ENCODE assay signal across 8 mouse cellular contexts in genomic region chr5:93101371-93101791, GRCm38 (mm10). TPM values are rescaled to one million over a fixed set of nuclear protein-coding genes. Genes with fewer than 3 reads are reported as not detected.
DNase-seq lines count a peak whose midpoint lies in the region; ATAC-seq and TF ChIP-seq lines count a peak whose summit lies in the region.
"Had no signal": no experiment of that assay in that cellular context is flagged by ENCODE, and none has a peak within 500 bp of the region (broad histone marks: within the 10 kb centered on the region; RNA-seq: fewer than 3 reads in every experiment).

No protein-coding gene starts in this region.

- no peaks in the 10 kb centered on the region for H3K27me3 ChIP-seq in neural tube, embryonic 13.5 days
- H3K27me3 ChIP-seq in neural tube, embryonic 15.5 days (replicated peaks), result no peaks in the 10 kb centered on the region
- H3K27me3 ChIP-seq in heart, embryonic 15.5 days, result no peaks in the 10 kb centered on the region
- H3K27me3 ChIP-seq in thymus, adult 2 months (ENCODE audit: control insufficient read depth, insufficient read depth, low read length), result no peaks in the 10 kb centered on the region
- no peaks in the 10 kb centered on the region for H3K27me3 ChIP-seq in forebrain, embryonic 14.5 days (replicated peaks; ENCODE audit: control insufficient read depth, insufficient read depth, low read length)

- WGBS in neural tube, embryonic 13.5 days, result 26% methylated on average over 8 of the region's 8 CpGs
- 17% methylated on average over 8 of the region's 8 CpGs for WGBS in neural tube, embryonic 15.5 days
- WGBS in heart, embryonic 15.5 days, result 51% methylated on average over 8 of the region's 8 CpGs
- WGBS in thymus, adult 2 months, result 91% methylated on average over 8 of the region's 8 CpGs
- WGBS in forebrain, embryonic 14.5 days, result 78% methylated on average over 8 of the region's 8 CpGs

- peaks cover 52% of the 10 kb centered on the region for H3K4me1 ChIP-seq in neural tube, embryonic 13.5 days (replicated peaks)
- H3K4me1 ChIP-seq in neural tube, embryonic 15.5 days, result peaks cover 38% of the 10 kb centered on the region
- peaks cover 44% of the 10 kb centered on the region for H3K4me1 ChIP-seq in heart, embryonic 15.5 days (replicated peaks)
- H3K4me1 ChIP-seq in thymus, adult 2 months (replicated peaks; ENCODE audit: control insufficient read depth, insufficient read depth, low read length), result no peaks in the 10 kb centered on the region
- H3K4me1 ChIP-seq in forebrain, embryonic 14.5 days (ENCODE audit: control insufficient read depth, insufficient read depth, low read length), result peaks cover 16% of the 10 kb centered on the region

- no peaks in the 10 kb centered on the region; the same call in 1 of the 2 replicates for H3K36me3 ChIP-seq in neural tube, embryonic 13.5 days
- no peaks in the 10 kb centered on the region for H3K36me3 ChIP-seq in neural tube, embryonic 15.5 days
- no peaks in the 10 kb centered on the region for H3K36me3 ChIP-seq in heart, embryonic 15.5 days
- no peaks in the 10 kb centered on the region for H3K36me3 ChIP-seq in thymus, adult 2 months (ENCODE audit: control insufficient read depth, insufficient read depth, low read length)
- no peaks in the 10 kb centered on the region for H3K36me3 ChIP-seq in forebrain, embryonic 14.5 days (ENCODE audit: control insufficient read depth, insufficient read depth, low read length)

- H3K4me3 ChIP-seq in neural tube, embryonic 13.5 days, result no peak overlapping the region
- no peak overlapping the region for H3K4me3 ChIP-seq in neural tube, embryonic 15.5 days (replicated peaks)
- no peak overlapping the region for H3K4me3 ChIP-seq in heart, embryonic 15.5 days
- H3K4me3 ChIP-seq in thymus, adult 2 months (ENCODE audit: control insufficient read depth, insufficient read depth, low read length), result no peak overlapping the region
- no peak overlapping the region for H3K4me3 ChIP-seq in forebrain, embryonic 14.5 days (ENCODE audit: low read depth, low read length)
- H3K4me3 ChIP-seq: erythroblast, embryonic 14.5 days had no signal

- peak overlapping the region; percentile 3; the same call in 1 of the 2 replicates for H3K27ac ChIP-seq in neural tube, embryonic 13.5 days (replicated peaks)
- no peak overlapping the region for H3K27ac ChIP-seq in neural tube, embryonic 15.5 days (replicated peaks)
- peak overlapping the region; percentile 40 for H3K27ac ChIP-seq in heart, embryonic 15.5 days
- H3K27ac ChIP-seq in thymus, adult 2 months (ENCODE audit: control insufficient read depth, insufficient read depth, low read length), result no peak overlapping the region
- H3K27ac ChIP-seq in forebrain, embryonic 14.5 days (ENCODE audit: low read depth, low read length), result no peak overlapping the region

- no peak for ATAC-seq in neural tube, embryonic 13.5 days (ENCODE audit: low read depth)
- no peak for ATAC-seq in neural tube, embryonic 15.5 days (ENCODE audit: low FRiP score)
- ATAC-seq in heart, embryonic 15.5 days (replicated peaks; ENCODE audit: insufficient number of reproducible peaks, insufficient read depth, low FRiP score, low read depth), result peak; percentile 80
- ATAC-seq in CD4-positive, CD25-positive, alpha-beta regulatory T cell, adult 4 months, result no peak
- no peak for ATAC-seq in forebrain, embryonic 14.5 days

- no peaks in the 10 kb centered on the region for H3K9me3 ChIP-seq in neural tube, embryonic 13.5 days
- H3K9me3 ChIP-seq in neural tube, embryonic 15.5 days (replicated peaks), result no peaks in the 10 kb centered on the region
- no peaks in the 10 kb centered on the region for H3K9me3 ChIP-seq in heart, embryonic 15.5 days (replicated peaks)
- H3K9me3 ChIP-seq in forebrain, embryonic 14.5 days (replicated peaks; ENCODE audit: control insufficient read depth, low read length), result no peaks in the 10 kb centered on the region

- peak; percentile 81 for DNase-seq in kidney, postnatal 10 days
- no peak for DNase-seq in thymus, adult 2 months
- no peak for DNase-seq in forebrain, embryonic 14.5 days (ENCODE audit: low spot score)

- no peak overlapping the region for H3K9ac ChIP-seq in neural tube, embryonic 13.5 days
- H3K9ac ChIP-seq in neural tube, embryonic 15.5 days (replicated peaks), result no peak overlapping the region
- H3K9ac ChIP-seq in heart, embryonic 15.5 days, result no peak overlapping the region
- no peak overlapping the region for H3K9ac ChIP-seq in forebrain, embryonic 14.5 days (ENCODE audit: low read length)

- H3K4me2 ChIP-seq in neural tube, embryonic 13.5 days, result no peak overlapping the region
- H3K4me2 ChIP-seq in neural tube, embryonic 15.5 days, result no peak overlapping the region
- H3K4me2 ChIP-seq in heart, embryonic 15.5 days, result no peak overlapping the region
- no peak overlapping the region for H3K4me2 ChIP-seq in forebrain, embryonic 14.5 days (ENCODE audit: low read length)

- TF ChIP-seq POLR2A in thymus, adult 2 months (IDR thresholded peaks at IDR 0.05; ENCODE audit: control insufficient read depth, extremely low read depth, insufficient read depth, low read length, poor library complexity), result no peak

- no peak for TF ChIP-seq CTCF in thymus, adult 2 months (IDR thresholded peaks at IDR 0.05; ENCODE audit: borderline replicate concordance, control insufficient read depth, extremely low read depth, insufficient read depth, low read length, poor library complexity)

RNA-seq across cellular contexts. Expression of gene Sept11, which starts 8.1 kb away (rescaled TPM):
- 156 and 189 TPM in 2 replicates for polyA plus RNA-seq in neural tube, embryonic 13.5 days (2015; fragmentation: Nextera tagmentation; extraction: Ambion mirVana)
- 134 and 140 TPM in 2 replicates for polyA plus RNA-seq in neural tube, embryonic 15.5 days (2015; fragmentation: Nextera tagmentation; extraction: Ambion mirVana)
- 79.0 and 94.5 TPM in 2 replicates for polyA plus RNA-seq in heart, embryonic 15.5 days (2015; fragmentation: Nextera tagmentation; extraction: Ambion mirVana)
- 10 to 100 TPM; 31.6 to 40.2 TPM for polyA plus RNA-seq in CD4-positive, CD25-positive, alpha-beta regulatory T cell, adult 4 months (2017; shearing (Covaris generic))
- 39.0 and 48.9 TPM in 2 replicates for polyA plus RNA-seq in thymus, adult 2 months (2012; rRNA removed)
- polyA plus RNA-seq in forebrain, embryonic 14.5 days (2014; fragmentation: Nextera tagmentation; extraction: Ambion mirVana), result 149 and 167 TPM in 2 replicates

RNA-seq across cellular contexts. Expression of gene Sowahb, which starts 56.6 kb away (rescaled TPM):
- polyA plus RNA-seq in neural tube, embryonic 13.5 days (2015; fragmentation: Nextera tagmentation; extraction: Ambion mirVana), result not detected in 2 replicates
- polyA plus RNA-seq in neural tube, embryonic 15.5 days (2015; fragmentation: Nextera tagmentation; extraction: Ambion mirVana), result 0.34 TPM in 1 of 2 replicates, not detected in the other
- 0.09 and 0.25 TPM in 2 replicates for polyA plus RNA-seq in heart, embryonic 15.5 days (2015; fragmentation: Nextera tagmentation; extraction: Ambion mirVana)
- not detected for polyA plus RNA-seq in CD4-positive, CD25-positive, alpha-beta regulatory T cell, adult 4 months (2017; shearing (Covaris generic))
- 0.65 and 0.82 TPM in 2 replicates for polyA plus RNA-seq in thymus, adult 2 months (2012; rRNA removed)
- polyA plus RNA-seq in forebrain, embryonic 14.5 days (2014; fragmentation: Nextera tagmentation; extraction: Ambion mirVana), result 0.05 TPM in 1 of 2 replicates, not detected in the other

Comparison
In these comparisons a context has a peak if more than half of its experiments do, and no peak if none do; other contexts are left out.
1. H3K27ac ChIP-seq: peak in neural tube, embryonic 13.5 days (single experiment) and heart, embryonic 15.5 days (single experiment); none in neural tube, embryonic 15.5 days (single experiment), thymus, adult 2 months (single experiment) and forebrain, embryonic 14.5 days (single experiment).